Mouse (Mus musculus) limb, embryonic 12.5 days (tissue): Measurements from ENCODE around the gene 1700024P04Rik. TPM values are rescaled to one million over a fixed set of nuclear protein-coding genes. Genes with fewer than 3 reads are reported as not detected.

ENCODE experiments used
- ATAC-seq: fragments of 200-750 bp; cut with Nextera tagmentation; 2 replicates; pipeline ENCODE4 v1.8.0; 2017; ENCODE audit warnings: low read depth, moderate TSS enrichment; ENCODE audit not compliant: insufficient number of reproducible peaks, insufficient read depth, low FRiP score, low TSS enrichment
- H3K27ac ChIP-seq: fragments of 300-500 bp; sonication (generic); 2 replicates; pipeline ENCODE4 v1.5.1; 2016; ENCODE audit warnings: mild to moderate bottlenecking, moderate library complexity
- H3K27me3 ChIP-seq: fragments of 300-500 bp; sonication (generic); 2 replicates; pipeline ENCODE4 v1.6.1; 2016; ENCODE audit warnings: mild to moderate bottlenecking, moderate library complexity
- H3K36me3 ChIP-seq: fragments of 300-500 bp; sonication (generic); 2 replicates; pipeline ENCODE4 v1.6.1; 2016; ENCODE audit warnings: mild to moderate bottlenecking, moderate library complexity
- H3K4me1 ChIP-seq: fragments of 300-500 bp; sonication (generic); replicated peaks from 2 replicates; pipeline ENCODE4 v1.6.1; 2016
- H3K4me2 ChIP-seq: fragments of 300-500 bp; sonication (generic); 2 replicates; pipeline ENCODE4 v1.6.1; 2016; ENCODE audit warnings: mild to moderate bottlenecking, moderate library complexity
- H3K4me3 ChIP-seq: fragments of 300-500 bp; sonication (generic); replicated peaks from 2 replicates; pipeline ENCODE4 v1.5.1; 2016; ENCODE audit warnings: mild to moderate bottlenecking
- H3K9ac ChIP-seq: fragments of 300-500 bp; sonication (generic); replicated peaks from 2 replicates; pipeline ENCODE4 v1.6.1; 2016; ENCODE audit warnings: mild to moderate bottlenecking, moderate library complexity
- H3K9me3 ChIP-seq: fragments of 300-500 bp; sonication (generic); 2 replicates; pipeline ENCODE4 v1.6.1; 2016; ENCODE audit warnings: mild to moderate bottlenecking, moderate library complexity
- WGBS: fragments of 180-500 bp; shearing (Covaris S2); methylation state at CpG from one replicate; pipeline ENCODE4 v1.1.7; 2016; 5-methylcytosine and 5-hydroxymethylcytosine counted together
- polyA plus RNA-seq: library from polyadenylated mRNA; unstranded; fragments of >200 nt; fragmentation: Nextera tagmentation; extraction: Ambion mirVana; gene quantifications from 2 replicates; pipeline ENCODE4 v1.2.1, GENCODE M21; 2016

Gene 1700024P04Rik
- polyA plus RNA-seq, 1 experiment from 2014 or later: not detected

DNA sequence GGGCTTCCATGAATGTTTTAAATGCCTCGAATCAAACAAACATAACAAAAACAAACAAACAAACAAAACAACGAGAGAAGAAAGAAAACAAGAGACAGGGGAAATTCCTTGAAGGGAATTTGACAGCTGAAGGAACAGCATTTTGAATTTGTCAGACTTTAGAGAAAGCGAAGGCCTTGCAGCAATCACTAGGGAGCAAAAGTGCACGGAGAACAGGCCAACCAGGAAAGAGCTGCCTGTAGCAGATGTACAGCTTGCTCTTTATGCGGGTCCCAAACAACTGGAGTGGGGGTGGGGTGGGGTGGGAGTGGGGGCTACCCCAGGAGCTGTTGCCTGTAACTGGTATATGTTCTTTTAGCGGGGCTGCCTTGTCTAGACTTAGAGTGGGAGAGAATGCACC, 42.0 kb downstream of the 1700024P04Rik start:
- Histone ChIP-seq H3K4me1 (peaks cover 6% of the 10 kb centered on the region), H3K9ac (no peak overlapping the region), H3K27me3 (no peaks in the 10 kb centered on the region), H3K9me3 (no peaks in the 10 kb centered on the region), H3K27ac (no peak overlapping the region), H3K4me3 (no peak overlapping the region), H3K4me2 (no peak overlapping the region), H3K36me3 (no peaks in the 10 kb centered on the region)
- WGBS: 58% methylated on average over 6 of the region's 6 CpGs
- ATAC-seq: no peak

- Histone ChIP-seq H3K27ac (no peak overlapping the region), H3K4me1 (peaks cover 6% of the 10 kb centered on the region), H3K36me3 (no peaks in the 10 kb centered on the region), H3K4me2 (no peak overlapping the region), H3K9me3 (no peaks in the 10 kb centered on the region), H3K27me3 (no peaks in the 10 kb centered on the region), H3K9ac (no peak overlapping the region), H3K4me3 (no peak overlapping the region)
- ATAC-seq: no peak
- WGBS: 71% methylated on average over 7 of the region's 7 CpGs
Measured at GRCm38 (mm10) chr13:98941829-98942343, 42.5 kb downstream of the 1700024P04Rik start.

DNA sequence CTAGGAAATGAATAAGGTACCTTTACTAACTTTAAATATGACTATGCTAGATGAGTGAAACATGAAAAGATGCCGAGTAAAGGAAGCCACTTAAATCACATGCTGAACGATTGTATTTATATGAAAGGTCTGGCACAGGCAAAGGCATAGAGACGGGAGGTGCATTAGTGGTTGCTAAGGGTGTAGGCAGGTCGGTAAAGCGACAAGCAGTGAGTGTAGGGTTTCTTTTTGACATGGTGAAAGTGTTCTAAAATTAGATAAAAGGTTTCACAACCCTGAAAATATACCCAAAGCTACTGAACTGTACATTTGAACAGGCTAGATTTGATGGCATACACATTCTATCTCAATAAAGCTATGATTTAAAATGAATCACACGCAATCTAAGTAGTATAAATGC, 47.3 kb downstream of the 1700024P04Rik start:
- WGBS: 84% methylated on average over 6 of the region's 6 CpGs
- H3K4me3 ChIP-seq: no peak overlapping the region
- no peaks in the 10 kb centered on the region for H3K9me3 ChIP-seq
- no peak overlapping the region for H3K4me2 ChIP-seq
- H3K9ac ChIP-seq: no peak overlapping the region
- no peaks in the 10 kb centered on the region for H3K27me3 ChIP-seq
- no peaks in the 10 kb centered on the region for H3K4me1 ChIP-seq
- ATAC-seq: no peak
- H3K36me3 ChIP-seq: no peaks in the 10 kb centered on the region
- no peak overlapping the region for H3K27ac ChIP-seq

Other genes with a start within 250 kb of the 1700024P04Rik start
- gene Fcho2, start 169.1 kb downstream of the 1700024P04Rik start, polyA plus RNA-seq: 51.3 and 54.1 TPM in 2 replicates
- gene Tnpo1, start 58.2 kb downstream of the 1700024P04Rik start, polyA plus RNA-seq: 77.0 and 77.6 TPM in 2 replicates
- gene Zfp366, start 200.3 kb upstream of the 1700024P04Rik start, polyA plus RNA-seq: 0.38 and 0.49 TPM in 2 replicates